Mouse (Mus musculus) bone marrow, adult 2 months (tissue): ENCODE data around the gene Chst11. TPM values are rescaled to one million over a fixed set of nuclear protein-coding genes. Genes with fewer than 3 reads are reported as not detected.
A peak's percentile ranks its signal among the peaks of the same experiment; 100 is the strongest.

Experiments used
- H3K27ac ChIP-seq: fragments of 200-500 bp; 2 replicates; pipeline ENCODE4 v1.5.1; 2012; ENCODE audit warnings: low read depth, mild to moderate bottlenecking, control low read depth, inconsistent platforms, low read length; ENCODE audit not compliant: control insufficient read depth, poor library complexity, insufficient read depth
- H3K4me1 ChIP-seq: fragments of 200-500 bp; 2 replicates; pipeline ENCODE4 v1.6.1; 2011; ENCODE audit warnings: low read length; ENCODE audit not compliant: control insufficient read depth, insufficient read depth
- H3K4me3 ChIP-seq: fragments of 200-500 bp; replicated peaks from 2 replicates; pipeline ENCODE3; 2011; ENCODE audit warnings: mild to moderate bottlenecking, low read depth, low read length, control low read depth; ENCODE audit not compliant: control insufficient read depth
- CTCF ChIP-seq: fragments of 200-500 bp; IDR thresholded peaks from 2 replicates; pipeline ENCODE4 v1.5.1; 2011; ENCODE audit warnings: low read length, control low read depth; ENCODE audit not compliant: control insufficient read depth, insufficient read depth
- POLR2A ChIP-seq: fragments of 200-500 bp; IDR thresholded peaks from 2 replicates; pipeline ENCODE4 v1.6.1; 2011; ENCODE audit warnings: low read depth, mild to moderate bottlenecking, control low read depth, low read length, borderline replicate concordance; ENCODE audit not compliant: control insufficient read depth
- WGBS: fragments of 180-500 bp; shearing (Covaris S2); methylation state at CpG from one replicate; pipeline ENCODE4 v1.1.7; 2018; 5-methylcytosine and 5-hydroxymethylcytosine counted together
- polyA plus RNA-seq: library from polyadenylated mRNA; stranded (reverse); fragments of >200 nt; gene quantifications from 2 replicates; pipeline ENCODE4 v1.2.4, GENCODE M21; 2011; ENCODE audit warnings: low replicate concordance; ENCODE audit not compliant: missing spikeins, insufficient read depth, insufficient read length

Chst11 gene
- polyA plus RNA-seq: 5.3 and 6.4 TPM in 2 replicates

- Histone ChIP-seq H3K4me3 (peak within 1 kb of the TSS; percentile 89), H3K27ac (peak within 1 kb of the TSS; percentile 97), H3K4me1 (peaks cover 6% of the 10 kb centered on the region)
- under 1% methylated on average over 67 of the region's 67 CpGs for WGBS
- TF ChIP-seq CTCF (no peak), POLR2A (no peak; the same call in 1 of the 2 replicates)
These were observed at the start of gene Chst11 for GRCm38 (mm10) chr10:82984950-82985699. Chst11 (plus strand) TSS chr10:82985498.

GRCm38 (mm10) chr10:82935774-82936173 lies 49.5 kb upstream of the Chst11 start:
- Histone ChIP-seq H3K4me3 (no peak overlapping the region), H3K4me1 (no peaks in the 10 kb centered on the region; the same call in 1 of the 2 replicates), H3K27ac (no peak overlapping the region)
- WGBS: 80% methylated on average over 6 of the region's 6 CpGs
- TF ChIP-seq CTCF: no peak
- TF ChIP-seq POLR2A: no peak

- H3K27ac ChIP-seq: no peak overlapping the region
- no peak overlapping the region for H3K4me3 ChIP-seq
- peaks cover 2% of the 10 kb centered on the region; the same call in 1 of the 2 replicates for H3K4me1 ChIP-seq
- TF ChIP-seq CTCF (no peak), POLR2A (no peak)
- WGBS: 44% methylated on average over 4 of the region's 4 CpGs
These were observed 31.9 kb upstream of the Chst11 start for GRCm38 (mm10) chr10:82953415-82953814.

- Histone ChIP-seq H3K27ac (no peak overlapping the region), H3K4me1 (peaks cover 2% of the 10 kb centered on the region; the same call in 1 of the 2 replicates), H3K4me3 (no peak overlapping the region)
- 46% methylated on average over 18 of the region's 18 CpGs for WGBS
- TF ChIP-seq CTCF: no peak
- no peak for TF ChIP-seq POLR2A
These were observed 30.2 kb upstream of the Chst11 start for GRCm38 (mm10) chr10:82955117-82955516.

- Histone ChIP-seq H3K4me3 (no peak overlapping the region), H3K4me1 (peaks cover 3% of the 10 kb centered on the region; the same call in 1 of the 2 replicates), H3K27ac (no peak overlapping the region; the same call in 1 of the 2 replicates)
- TF ChIP-seq POLR2A: no peak
- 4% methylated on average over 5 of the region's 5 CpGs for WGBS
These were observed 27.0 kb upstream of the Chst11 start for GRCm38 (mm10) chr10:82958218-82958761.

- no peak overlapping the region for H3K27ac ChIP-seq
- TF ChIP-seq POLR2A: no peak
- no peak for TF ChIP-seq CTCF
- H3K4me1 ChIP-seq: peaks cover 3% of the 10 kb centered on the region; the same call in 1 of the 2 replicates
- H3K4me3 ChIP-seq: no peak overlapping the region
These were observed 26.0 kb upstream of the Chst11 start for GRCm38 (mm10) chr10:82959316-82959715.

GRCm38 (mm10) chr10:82961302-82961701 lies 24.0 kb upstream of the Chst11 start:
- TF ChIP-seq POLR2A: no peak
- TF ChIP-seq CTCF: peak; percentile 66
- Histone ChIP-seq H3K4me1 (peaks cover 3% of the 10 kb centered on the region; the same call in 1 of the 2 replicates), H3K27ac (no peak overlapping the region)

GRCm38 (mm10) chr10:82962018-82962417 lies 23.3 kb upstream of the Chst11 start:
- 67% methylated on average over 4 of the region's 4 CpGs for WGBS

More at GRCm38 (mm10) chr10:82961302-82961701, 24.0 kb upstream of the Chst11 start:
- 56% methylated on average over 7 of the region's 7 CpGs for WGBS
- H3K4me3 ChIP-seq: no peak overlapping the region

More at GRCm38 (mm10) chr10:82962018-82962417, 23.3 kb upstream of the Chst11 start:
- peaks cover 4% of the 10 kb centered on the region; the same call in 1 of the 2 replicates for H3K4me1 ChIP-seq
- H3K27ac ChIP-seq: peak overlapping the region; percentile 31
- no peak overlapping the region for H3K4me3 ChIP-seq
- TF ChIP-seq POLR2A (no peak), CTCF (no peak)
